17 mouse cellular contexts compared by ENCODE assay signal in the genomic region with DNA sequence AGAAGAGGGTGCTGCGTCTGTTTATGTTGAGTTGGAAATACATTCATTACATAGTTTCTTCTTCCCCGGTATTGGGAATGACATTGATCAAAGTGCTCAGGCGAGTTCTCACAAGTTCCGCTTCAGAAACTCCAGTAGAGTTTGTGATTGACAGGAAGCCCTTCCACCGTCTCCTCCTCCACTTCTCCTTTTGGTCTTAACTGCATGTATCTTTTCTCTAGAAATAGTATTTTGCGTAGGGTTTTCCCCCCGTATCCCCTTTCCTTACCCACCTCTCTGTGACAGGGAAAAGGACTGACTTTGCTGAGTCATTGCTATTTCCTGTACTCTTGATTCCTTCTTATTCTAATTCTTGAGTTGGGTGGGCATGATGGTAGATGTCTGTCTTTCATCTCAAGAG. TPM values are rescaled to one million over a fixed set of nuclear protein-coding genes. Genes with fewer than 3 reads are reported as not detected.
"Had no signal": no experiment of that assay in that cellular context is flagged by ENCODE, and none has a peak within 500 bp of the region (broad histone marks: within the 10 kb centered on the region; RNA-seq: fewer than 3 reads in every experiment).

No protein-coding gene starts in this region.

- ATAC-seq: midbrain, embryonic 13.5 days had no signal

- H3K4me3 ChIP-seq: kidney, embryonic 15.5 days; limb, embryonic 15.5 days; liver, embryonic 15.5 days; midbrain, embryonic 13.5 days; myocyte; neural tube, embryonic 15.5 days; stomach, embryonic 15.5 days had no signal

- H3K9me3 ChIP-seq: kidney, embryonic 15.5 days; limb, embryonic 15.5 days; liver, embryonic 15.5 days; midbrain, embryonic 13.5 days; neural tube, embryonic 15.5 days; stomach, embryonic 15.5 days had no signal

- H3K27me3 ChIP-seq: kidney, embryonic 15.5 days; limb, embryonic 15.5 days; liver, embryonic 15.5 days; midbrain, embryonic 13.5 days; neural tube, embryonic 15.5 days; stomach, embryonic 15.5 days had no signal

- H3K36me3 ChIP-seq: kidney, embryonic 15.5 days; limb, embryonic 15.5 days; liver, embryonic 15.5 days; midbrain, embryonic 13.5 days; neural tube, embryonic 15.5 days; stomach, embryonic 15.5 days had no signal

- H3K9ac ChIP-seq: kidney, embryonic 15.5 days; limb, embryonic 15.5 days; liver, embryonic 15.5 days; lung, embryonic 14.5 days; midbrain, embryonic 13.5 days; neural tube, embryonic 15.5 days; stomach, embryonic 15.5 days had no signal

- H3K4me1 ChIP-seq: limb, embryonic 15.5 days; stomach, embryonic 15.5 days had no signal

- DNase-seq: kidney, adult 2 months; kidney, postnatal 14 days; lung, embryonic 14.5 days; lung, postnatal 10 days; lung, postnatal 4 days; right cerebral cortex, postnatal 4 days; spleen, adult 18-20 months; thymus, adult 2 months; thymus, postnatal 25 days had no signal

- H3K27ac ChIP-seq: kidney, embryonic 15.5 days; limb, embryonic 15.5 days; midbrain, embryonic 13.5 days; neural tube, embryonic 15.5 days; stomach, embryonic 15.5 days had no signal

- H3K4me2 ChIP-seq: kidney, embryonic 15.5 days; limb, embryonic 15.5 days; liver, embryonic 15.5 days; lung, embryonic 14.5 days; midbrain, embryonic 13.5 days; neural tube, embryonic 15.5 days; stomach, embryonic 15.5 days had no signal

RNA-seq across cellular contexts. Expression of a gene that starts 18.9 kb away (rescaled TPM):
- polyA plus RNA-seq: limb, embryonic 11.5 days had no signal
